Mouse (Mus musculus) stomach, postnatal 0 days (tissue): ENCODE results near the gene Cyp2g1.
"Not testable (repeated sequence)": the region's sequence is repeated elsewhere in the genome, so short reads cannot be mapped to it uniquely, and the experiment has no call there.

Experiments used
- CTCF ChIP-seq: IDR thresholded peaks from 2 replicates; pipeline ENCODE4 v1.5.1; 2016; ENCODE audit warnings: antibody characterized with exemption, low read depth, mild to moderate bottlenecking, moderate library complexity
- EP300 ChIP-seq: optimal IDR thresholded peaks from 2 replicates; pipeline ENCODE3; 2016; ENCODE audit warnings: antibody characterized with exemption

- not testable (repeated sequence) for TF ChIP-seq CTCF, EP300
Observed at GRCm38 (mm10) chr7:26831556-26832292, 23.0 kb downstream of the Cyp2g1 start.
